Mouse (Mus musculus): Measurements from ENCODE around the gene Grid2. TPM values are rescaled to one million over a fixed set of nuclear protein-coding genes. Genes with fewer than 3 reads are reported as not detected.

Gene Grid2
- total RNA-seq, 2 experiments from 2014 or later: not detected

DNA sequence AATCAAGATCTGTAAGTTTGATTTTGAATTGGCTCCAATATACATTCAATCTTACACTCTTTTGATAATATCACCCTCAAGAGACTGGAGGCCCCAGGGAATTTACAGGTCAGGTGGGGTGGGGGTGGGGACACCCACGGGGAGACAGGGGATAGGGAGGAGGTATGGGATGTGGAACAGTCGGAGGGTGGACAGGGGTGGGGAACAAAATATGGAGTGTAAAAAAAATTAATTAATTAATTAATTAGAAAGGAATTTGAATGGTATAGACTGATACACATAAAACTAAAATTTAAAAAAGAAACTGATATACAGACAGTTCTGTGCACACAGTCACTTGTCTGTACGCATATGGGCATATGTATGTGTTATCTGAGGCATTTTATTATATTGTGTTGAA, 380.3 kb downstream of the Grid2 start:
- no peak for DNase-seq

DNA sequence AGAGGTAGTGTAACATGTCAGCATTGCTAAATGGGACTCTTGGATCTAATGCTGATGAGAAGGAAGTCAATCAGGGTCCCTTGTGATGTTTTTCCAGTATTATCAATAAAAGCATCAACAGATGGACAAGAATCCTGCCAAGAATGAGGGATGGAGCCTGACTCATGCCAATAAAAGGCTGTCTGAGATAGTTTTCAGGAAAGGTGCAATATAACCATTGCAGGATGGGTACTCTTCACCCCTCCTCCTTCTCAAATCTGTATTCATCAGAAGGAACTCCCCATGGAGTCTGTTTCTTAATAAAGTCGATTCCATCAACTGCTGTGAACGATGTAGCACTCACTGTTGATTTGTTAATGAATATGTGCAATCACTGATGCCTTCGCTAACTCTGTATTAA, 403.7 kb downstream of the Grid2 start:
- DNase-seq: no peak

DNA sequence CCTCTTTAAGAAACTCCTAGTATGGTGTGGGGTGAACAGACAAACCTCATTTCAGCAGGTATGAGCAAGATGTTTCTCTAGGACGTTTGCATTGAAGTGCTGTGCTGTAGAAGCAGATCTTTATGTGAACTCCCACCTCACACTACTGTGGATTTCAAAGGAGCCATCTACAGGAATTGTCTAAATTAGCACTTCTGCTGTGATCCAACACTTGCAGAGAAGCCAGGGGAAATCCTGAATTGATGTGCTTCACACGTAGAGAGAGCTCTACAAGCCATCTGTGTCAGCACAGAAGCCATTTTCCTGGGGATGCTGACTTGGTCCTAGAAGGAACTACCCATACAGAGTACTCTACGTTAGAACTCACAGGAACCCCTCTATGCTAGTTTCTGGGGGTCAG, 430.0 kb downstream of the Grid2 start:
- DNase-seq: no peak

DNA sequence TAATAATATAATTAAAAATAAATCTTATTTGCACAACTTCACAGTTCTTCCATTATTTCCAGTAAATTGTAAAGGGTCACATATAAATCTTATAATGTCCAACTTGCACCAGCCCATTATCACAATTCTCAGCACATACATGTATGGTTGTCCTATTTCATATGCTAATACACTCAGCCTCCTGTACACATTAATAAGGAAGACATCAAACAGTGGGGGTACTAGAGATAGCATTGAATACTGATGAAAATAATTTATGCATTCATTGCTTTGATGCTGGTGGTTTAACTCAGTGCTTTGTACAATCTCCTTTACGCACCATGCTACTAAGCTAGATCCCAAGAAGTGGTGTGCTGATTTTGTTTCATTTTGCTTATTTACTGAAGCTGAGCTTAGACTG, 446.0 kb downstream of the Grid2 start:
- DNase-seq: no peak

DNA sequence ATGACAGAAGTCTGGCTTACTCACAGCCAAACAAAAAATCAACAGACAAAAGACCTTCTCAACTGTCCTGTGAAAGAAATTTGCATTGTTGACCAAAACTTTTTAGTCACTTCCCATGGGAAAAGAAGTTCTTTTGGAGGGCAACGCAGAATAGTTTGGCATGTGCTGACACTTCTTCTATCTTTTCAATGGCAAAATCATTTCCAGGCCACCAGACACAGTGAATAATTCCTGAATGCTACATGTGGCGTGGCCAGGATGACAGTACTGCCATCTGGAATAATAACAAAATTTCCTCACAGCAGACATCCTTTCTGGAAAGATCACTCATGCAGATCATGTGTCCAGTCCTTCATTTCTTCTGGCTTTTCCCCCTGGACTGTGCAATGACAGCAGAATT, 478.1 kb downstream of the Grid2 start:
- DNase-seq: no peak

DNA sequence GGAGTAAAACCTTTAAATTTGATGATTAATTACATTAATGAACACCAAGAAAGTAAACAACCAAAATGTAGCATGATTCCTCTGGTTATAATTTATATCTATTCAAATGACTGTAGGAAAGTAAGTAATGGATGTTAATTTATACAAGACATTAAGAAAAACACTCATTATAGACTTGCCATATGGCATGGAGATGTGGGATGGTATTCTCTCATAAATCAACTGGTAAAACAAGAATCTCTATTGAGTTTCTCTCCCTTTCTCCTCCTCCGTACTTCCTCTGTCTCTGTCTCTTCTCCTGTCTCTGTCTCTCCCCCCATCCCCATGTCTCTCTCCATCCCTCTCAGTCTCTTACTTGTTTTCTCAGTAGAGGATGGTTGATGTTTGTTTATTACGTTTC, 506.9 kb downstream of the Grid2 start:
- no peak for DNase-seq

DNA sequence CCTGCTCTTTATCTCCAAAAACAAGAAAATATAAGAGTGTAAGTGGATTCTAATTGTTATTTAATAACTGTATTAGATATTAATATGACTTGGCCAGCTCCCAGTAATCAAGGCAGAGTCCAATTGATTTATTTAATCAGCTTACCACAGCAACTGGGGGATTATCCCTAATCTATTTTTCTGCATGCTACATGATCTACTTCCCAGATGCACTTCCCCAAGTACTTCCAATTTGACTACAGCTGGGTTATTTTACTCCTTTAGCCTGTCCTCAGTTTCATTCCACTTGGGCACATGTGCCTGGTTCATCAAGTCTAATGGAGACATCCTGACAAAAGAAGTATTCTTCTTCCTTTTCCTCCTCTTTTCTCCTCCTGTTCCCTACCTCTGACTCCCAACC, 539.0 kb downstream of the Grid2 start:
- DNase-seq: no peak

DNA sequence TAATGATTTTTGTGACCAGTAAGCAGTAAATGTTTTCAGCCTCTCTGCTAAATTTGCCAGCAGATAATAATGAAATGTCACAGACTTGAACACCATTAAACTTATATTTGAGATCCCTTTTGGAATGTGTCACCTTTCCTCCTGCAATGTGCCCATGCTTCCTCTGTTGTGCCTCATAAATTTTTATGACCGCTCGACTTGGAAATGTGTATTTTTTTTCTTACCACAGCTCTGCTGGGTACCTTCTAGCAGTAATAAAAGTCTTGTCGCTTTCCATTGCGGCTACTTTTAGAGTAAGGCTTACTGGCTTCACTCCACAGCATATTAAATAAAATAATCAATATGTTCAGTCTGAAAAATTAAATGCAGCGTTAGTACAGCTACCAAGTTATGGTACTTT, 564.6 kb downstream of the Grid2 start:
- DNase-seq: no peak

DNA sequence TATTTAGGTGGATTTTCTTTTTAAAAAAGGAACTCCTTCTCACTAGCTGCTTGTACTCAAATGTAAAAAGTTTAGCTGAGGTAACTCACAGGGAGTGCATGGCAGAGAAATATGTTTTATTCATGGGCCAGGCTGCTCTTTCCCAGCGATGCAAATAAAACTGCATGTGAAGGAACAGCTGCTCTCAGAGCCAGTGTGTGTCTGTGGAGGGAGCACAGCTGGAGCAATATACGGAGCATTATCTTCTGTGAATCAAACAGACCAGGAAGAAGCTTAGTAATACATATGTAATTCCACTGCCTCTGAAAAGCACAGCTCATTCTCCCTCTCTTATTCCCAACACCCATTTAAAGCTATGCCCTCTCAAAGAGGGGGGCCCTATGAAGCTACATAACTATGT, 607.0 kb downstream of the Grid2 start:
- no peak for DNase-seq

DNA sequence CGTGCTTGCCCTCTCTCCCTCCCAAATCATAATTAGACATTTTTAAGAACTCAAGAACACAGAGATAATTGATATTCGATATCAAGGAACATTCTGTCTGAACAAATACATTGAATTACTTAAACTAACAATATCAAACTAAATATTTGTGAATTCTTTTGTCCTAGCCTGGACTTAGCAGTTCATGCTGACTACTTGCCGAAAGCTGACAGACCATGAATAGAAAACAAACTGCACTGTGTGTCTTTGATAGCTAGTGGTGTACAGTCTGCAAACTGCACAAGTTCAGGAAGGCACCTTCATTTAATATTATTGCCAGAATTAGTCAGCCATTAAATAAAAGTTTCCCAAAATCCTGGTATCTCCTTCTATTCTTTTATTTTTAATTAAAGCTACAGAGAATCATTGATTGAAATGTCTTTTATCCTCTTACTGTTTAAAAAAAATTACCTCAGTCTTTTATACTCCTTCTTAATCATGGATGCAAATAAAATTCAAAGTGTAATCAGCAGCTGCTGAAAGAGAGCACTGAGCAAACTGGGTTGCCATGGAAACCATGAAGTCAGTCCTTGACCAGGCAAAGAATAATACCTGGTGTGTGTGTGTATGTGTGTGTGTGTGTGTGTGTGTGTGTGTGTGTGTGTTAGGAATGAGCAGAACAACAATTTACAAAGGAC, 621.5 kb downstream of the Grid2 start:
- DNase-seq: no peak

DNA sequence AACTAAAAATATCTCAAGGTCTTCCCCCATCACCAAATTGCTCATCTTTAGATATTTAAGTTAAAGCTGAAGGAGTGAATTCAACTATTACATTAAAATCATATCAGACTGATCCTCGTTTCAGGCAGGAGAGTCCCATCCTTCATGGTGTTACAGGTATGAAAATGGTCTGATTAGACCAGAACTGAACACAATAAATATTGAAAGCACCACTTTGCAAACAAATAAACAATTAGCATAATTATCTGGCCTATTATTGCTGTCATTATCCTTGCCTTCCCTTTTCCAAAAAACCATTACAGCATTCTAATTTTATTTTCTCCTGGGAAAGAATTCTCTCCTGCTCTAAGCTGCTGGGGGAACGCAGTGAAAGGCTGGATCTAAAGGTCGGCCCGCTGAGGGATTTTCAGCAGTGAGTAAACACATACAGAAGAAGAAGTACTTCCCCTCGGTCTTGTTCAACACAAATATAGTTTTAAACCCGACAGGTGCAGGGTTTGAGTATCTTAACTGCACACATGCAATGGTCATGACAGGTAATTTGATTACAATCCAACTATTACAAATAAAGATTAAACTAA, 622.2 kb downstream of the Grid2 start:
- no peak for DNase-seq

DNA sequence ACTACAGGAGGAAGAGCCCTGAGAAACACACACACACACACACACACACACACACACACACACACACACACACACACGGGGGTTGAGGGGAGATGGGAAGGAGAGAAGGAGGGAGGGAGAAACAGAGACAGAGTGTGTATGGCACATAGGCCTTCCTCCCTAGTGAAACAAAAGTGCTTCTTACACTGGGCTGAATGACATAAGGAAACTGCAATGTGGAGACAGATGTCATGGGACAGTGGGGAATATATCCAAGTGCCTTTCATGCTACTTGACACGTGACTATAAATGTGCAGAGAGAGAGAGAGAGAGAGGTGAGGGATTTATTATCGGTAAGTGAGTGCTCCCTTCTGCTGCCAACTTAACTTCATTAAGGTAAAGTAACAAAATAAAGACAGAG, 639.0 kb downstream of the Grid2 start:
- DNase-seq: no peak

DNA sequence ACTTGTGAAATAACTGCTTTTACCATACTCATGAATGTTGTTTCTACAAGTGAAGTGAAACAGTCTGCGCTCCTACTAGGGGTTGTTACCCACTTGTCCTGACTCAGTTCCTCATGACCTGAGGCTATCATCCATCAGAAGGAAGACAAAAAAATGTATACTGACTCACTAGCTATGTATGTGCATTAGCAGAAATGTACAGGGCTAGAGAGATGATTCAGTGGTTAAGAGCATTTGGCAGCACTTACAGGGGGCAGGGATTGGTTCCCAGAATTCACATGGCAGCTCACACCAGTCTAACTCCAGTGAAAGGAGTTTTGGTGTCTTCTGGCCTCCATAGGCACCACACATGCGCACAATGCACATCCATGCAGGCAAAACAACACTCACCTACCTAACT, 642.5 kb downstream of the Grid2 start:
- no peak for DNase-seq

DNA sequence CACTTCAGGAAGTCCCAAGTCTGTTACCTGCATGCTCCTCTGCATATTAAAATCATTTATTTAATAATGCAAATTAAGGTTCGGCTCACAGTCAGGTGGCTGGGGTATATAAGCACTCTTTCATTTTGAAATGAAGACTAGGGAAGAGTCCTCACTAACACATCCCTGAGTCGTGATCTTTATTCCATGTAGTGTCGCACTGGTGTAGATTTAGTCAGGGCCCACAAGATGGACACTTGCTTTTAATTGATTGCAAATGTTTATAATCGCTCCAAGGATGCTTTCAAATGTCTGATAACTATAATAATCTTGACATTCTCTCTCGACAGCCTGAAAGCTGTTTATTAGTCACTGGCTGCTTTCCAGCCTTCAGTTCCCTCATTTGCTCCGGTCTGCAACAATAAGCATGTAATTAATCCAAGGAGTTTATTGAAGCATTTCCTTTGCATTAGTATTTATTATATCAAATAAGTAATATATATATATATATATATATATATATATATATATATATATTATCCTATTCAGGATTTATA, 661.4 kb downstream of the Grid2 start:
- no peak for DNase-seq

DNA sequence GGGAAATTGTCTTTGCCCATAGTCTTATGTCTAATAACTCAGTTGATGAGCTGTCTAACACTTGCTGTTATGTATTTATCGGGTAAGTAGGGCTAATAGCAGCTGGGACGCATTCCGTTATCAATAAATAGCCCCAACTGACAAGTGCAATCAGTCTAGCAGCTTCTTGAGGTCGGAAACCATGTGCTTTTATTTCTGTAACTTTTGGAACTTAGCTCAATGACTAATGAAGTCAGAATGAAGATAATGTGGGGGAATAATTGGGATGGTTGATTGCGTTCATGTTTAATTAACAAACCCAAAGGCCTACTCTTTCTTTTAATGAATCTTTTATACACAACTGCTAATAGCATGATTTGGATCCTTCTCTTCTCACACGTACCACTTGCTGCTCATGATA, 666.3 kb downstream of the Grid2 start:
- no peak for DNase-seq

DNA sequence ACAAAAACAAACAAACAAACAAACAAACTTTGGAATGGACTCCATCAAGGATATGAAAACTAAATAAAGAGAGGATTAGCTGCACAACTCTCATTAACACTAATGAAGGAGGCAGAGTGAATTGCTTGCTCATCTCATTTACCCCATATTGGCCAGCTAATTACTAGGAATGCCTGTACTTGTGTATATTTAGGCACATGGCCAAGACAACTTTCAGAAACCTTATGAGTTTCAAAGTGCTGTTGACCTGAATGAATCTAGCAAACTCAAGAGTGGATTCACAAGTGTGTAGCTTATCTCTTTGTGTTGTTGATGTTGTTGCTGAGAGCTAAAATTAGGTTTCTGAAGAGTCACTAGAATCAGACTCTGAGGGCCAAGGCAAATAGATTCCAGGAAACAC, 675.5 kb downstream of the Grid2 start:
- DNase-seq: no peak

DNA sequence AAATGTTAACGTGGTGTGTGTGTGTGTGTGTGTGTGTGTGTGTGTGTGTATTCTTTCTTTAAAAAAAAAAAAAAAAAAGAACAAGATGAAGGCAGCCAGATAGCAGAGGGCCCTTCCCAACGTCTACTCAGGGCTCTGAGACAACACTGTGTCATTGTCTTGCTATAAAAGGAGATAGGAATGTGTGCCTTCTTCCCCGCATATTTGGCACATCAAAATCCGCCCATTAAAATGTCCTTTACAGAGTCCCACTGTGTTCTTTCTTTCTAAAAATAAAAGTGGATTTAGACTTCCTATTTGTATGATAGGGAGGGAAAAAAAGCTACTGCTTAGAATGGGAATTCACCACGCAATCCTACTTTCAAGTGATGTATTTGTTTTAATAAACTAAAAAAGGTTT, 691.0 kb downstream of the Grid2 start:
- no peak for DNase-seq

DNA sequence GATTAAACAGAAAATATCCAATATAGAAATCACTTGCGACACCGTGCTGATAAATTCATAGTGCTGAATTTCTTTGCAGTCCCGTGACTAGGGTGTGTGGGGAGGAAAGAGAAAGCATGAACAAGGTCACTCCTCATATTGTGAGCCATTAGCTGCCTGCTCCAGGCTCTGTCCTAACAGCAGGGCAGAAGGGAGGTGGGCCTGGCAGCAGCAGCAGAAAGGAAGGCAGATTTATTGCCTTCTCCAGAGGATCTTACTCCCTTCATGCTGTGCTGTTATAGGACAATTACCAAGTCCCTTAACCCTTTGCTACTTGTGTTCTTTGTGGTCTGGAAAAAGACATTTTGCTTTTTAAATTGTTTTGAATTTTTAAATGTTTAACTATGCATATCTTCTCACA, 708.1 kb downstream of the Grid2 start:
- DNase-seq: no peak

DNA sequence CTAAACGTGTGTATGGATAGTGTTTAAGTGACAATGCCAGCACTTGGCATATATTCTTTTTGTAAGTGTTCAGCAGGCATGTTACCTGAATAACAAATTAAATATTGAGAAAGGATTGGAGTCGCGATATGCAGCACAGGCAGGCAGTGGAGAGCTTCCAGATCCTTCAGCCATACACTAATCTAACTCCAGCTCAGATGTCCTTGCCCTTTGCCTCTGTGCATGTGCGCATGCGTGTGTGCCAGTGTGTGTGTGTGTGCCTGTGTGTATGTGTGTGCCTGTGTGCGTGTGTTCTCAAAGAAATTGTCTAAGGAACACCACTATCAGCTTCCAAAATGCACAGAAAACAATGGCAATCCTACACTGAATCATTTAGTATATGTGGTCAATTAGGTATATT, 708.6 kb downstream of the Grid2 start:
- DNase-seq: no peak

DNA sequence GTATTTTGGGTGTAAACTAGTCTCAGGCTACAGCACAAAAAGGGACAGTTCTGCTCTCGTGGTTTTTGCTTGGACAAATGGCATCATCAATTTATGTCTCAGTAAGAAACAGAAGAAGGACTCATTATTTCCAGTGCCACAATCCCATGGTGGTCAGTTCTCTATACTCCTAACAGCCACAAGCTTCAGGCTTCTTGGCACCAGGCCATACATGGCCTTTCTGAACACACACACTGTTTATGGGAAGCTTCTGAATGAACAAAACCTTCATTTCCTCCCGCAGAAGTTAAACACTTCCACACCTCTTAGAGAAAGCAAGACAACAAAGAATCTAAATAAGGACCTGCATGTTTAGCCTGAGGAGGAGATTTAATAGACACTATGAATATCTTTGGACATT, 709.1 kb downstream of the Grid2 start:
- no peak for DNase-seq

DNA sequence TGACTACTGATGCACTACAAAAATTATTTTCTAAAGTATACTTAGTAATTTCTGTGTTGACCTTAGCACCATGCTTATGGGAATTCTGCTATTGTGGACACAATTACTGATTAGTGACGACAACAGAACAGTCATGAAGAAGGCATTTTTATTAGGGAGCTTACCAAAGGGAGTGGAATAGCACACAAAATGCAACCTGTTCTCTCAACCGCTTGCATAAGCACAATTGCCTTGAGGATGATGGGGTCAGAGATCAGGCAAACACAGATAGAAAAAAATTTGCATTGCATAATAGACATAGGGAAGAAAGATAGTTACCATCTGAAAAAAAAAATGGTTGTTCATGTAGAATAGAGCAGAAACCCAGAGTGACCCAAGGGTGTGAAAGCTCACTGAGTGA, 790.4 kb downstream of the Grid2 start:
- DNase-seq: no peak

DNA sequence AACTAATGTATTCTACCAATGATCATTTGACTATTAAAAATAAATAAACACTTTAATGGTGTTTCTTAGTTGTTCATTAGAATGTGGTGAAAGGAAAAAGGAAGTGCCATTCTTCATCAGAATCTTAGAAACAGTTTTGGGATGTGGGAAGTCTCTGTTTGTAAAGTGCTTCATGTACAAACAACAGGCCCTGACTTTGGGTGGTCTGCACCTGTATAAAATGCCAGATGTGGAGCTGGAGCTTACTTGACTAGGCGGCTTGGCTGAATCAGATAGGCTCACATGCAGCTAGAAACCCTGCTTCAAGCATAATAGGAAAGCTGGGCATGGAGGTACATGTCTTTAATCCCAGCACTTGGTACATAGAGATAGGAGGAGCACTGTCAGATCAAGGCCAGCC, 791.1 kb downstream of the Grid2 start:
- DNase-seq: no peak

DNA sequence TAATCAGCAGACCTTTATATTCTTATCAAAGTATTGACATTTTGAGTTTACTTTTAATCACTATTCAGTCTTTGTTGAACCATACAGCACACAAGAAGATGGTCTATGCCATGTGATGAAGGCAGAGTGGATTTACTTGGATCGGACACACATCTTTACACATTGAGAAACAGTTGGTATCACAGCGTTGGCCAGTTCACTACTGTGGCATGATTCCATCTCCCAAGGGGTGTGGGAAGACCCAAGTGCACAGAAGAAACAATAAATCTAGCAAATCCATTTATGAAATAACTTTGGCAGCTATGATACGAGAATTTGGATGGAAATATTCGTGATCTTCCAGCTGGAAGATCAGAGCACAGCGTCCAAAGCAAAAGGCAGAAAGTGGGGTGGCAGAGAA, 792.3 kb downstream of the Grid2 start:
- DNase-seq: no peak

DNA sequence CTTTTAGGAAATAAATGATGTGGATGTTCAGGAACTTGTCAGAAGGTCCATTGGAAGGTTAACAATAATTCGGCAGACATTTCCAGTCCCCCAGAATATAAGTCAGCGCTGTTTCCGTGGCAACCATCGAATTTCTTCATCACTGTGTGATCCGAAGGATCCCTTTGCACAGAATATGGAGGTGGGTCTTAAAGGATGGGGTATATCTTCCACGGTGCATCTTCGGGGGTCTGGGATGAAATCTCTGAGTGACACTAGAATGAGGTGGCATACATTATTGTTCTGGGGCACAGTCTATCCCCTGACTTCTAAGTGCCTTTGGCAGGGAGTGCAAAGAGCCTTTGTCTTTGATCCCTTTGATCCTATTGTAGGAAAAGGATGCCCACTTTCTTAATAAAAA, 808.2 kb downstream of the Grid2 start:
- no peak for DNase-seq

Measured in gastrocnemius, postnatal 25 days (tissue).